In genomic region chr16:43549425-43550089, GRCm38 (mm10) we compare ENCODE assay signal across 11 mouse cellular contexts.
DNase-seq lines count a peak whose midpoint lies in the region; ATAC-seq lines count a peak whose summit lies in the region.
"Had no signal": no experiment of that assay in that cellular context is flagged by ENCODE, and none has a peak within 500 bp of the region (broad histone marks: within the 10 kb centered on the region; RNA-seq: fewer than 3 reads in every experiment).

No protein-coding gene starts in this region.

- peaks cover 4% of the 10 kb centered on the region; the same call in 1 of the 2 replicates for H3K4me1 ChIP-seq in hindbrain, embryonic 11.5 days (replicated peaks; ENCODE audit: control insufficient read depth, insufficient read depth, low read length)
- peaks cover 16% of the 10 kb centered on the region for H3K4me1 ChIP-seq in midbrain, embryonic 14.5 days (ENCODE audit: control insufficient read depth, insufficient read depth, low read length)
- H3K4me1 ChIP-seq: megakaryocyte, embryonic 14.5 days had no signal

- H3K9me3 ChIP-seq in hindbrain, embryonic 11.5 days (ENCODE audit: control insufficient read depth, low read length), result no peaks in the 10 kb centered on the region
- no peaks in the 10 kb centered on the region for H3K9me3 ChIP-seq in midbrain, embryonic 14.5 days (ENCODE audit: control insufficient read depth, low read length)
- H3K9me3 ChIP-seq: G1E; megakaryocyte, embryonic 14.5 days had no signal

- H3K27ac ChIP-seq in hindbrain, embryonic 11.5 days (ENCODE audit: low read depth, low read length), result no peak overlapping the region
- no peak overlapping the region; the same call in 1 of the 2 replicates for H3K27ac ChIP-seq in midbrain, embryonic 14.5 days (replicated peaks; ENCODE audit: low read depth, low read length)

- peak; percentile 67; the same call in 1 of the 2 replicates for ATAC-seq in hindbrain, embryonic 11.5 days (ENCODE audit: low FRiP score)
- no peak for ATAC-seq in midbrain, embryonic 14.5 days (ENCODE audit: low FRiP score, low TSS enrichment)

- no peak overlapping the region for H3K9ac ChIP-seq in hindbrain, embryonic 11.5 days (ENCODE audit: low read depth, low read length)
- no peak overlapping the region for H3K9ac ChIP-seq in midbrain, embryonic 14.5 days (replicated peaks; ENCODE audit: low read length)

- H3K4me3 ChIP-seq in hindbrain, embryonic 11.5 days (ENCODE audit: low read depth, low read length), result no peak overlapping the region
- no peak overlapping the region for H3K4me3 ChIP-seq in midbrain, embryonic 14.5 days (replicated peaks; ENCODE audit: low read depth, low read length)
- H3K4me3 ChIP-seq: megakaryocyte, embryonic 14.5 days had no signal

- WGBS in hindbrain, embryonic 11.5 days, result 53% methylated on average over 9 of the region's 9 CpGs
- WGBS in midbrain, embryonic 14.5 days, result 42% methylated on average over 9 of the region's 9 CpGs

- H3K4me2 ChIP-seq in hindbrain, embryonic 11.5 days (replicated peaks; ENCODE audit: low read depth, low read length), result no peak overlapping the region
- no peak overlapping the region for H3K4me2 ChIP-seq in midbrain, embryonic 14.5 days (ENCODE audit: low read length)

- H3K27me3 ChIP-seq in hindbrain, embryonic 11.5 days (ENCODE audit: control insufficient read depth, insufficient read depth, low read length), result no peaks in the 10 kb centered on the region
- no peaks in the 10 kb centered on the region for H3K27me3 ChIP-seq in midbrain, embryonic 14.5 days (ENCODE audit: control insufficient read depth, insufficient read depth, low read length)

- peak; percentile 25 for DNase-seq in kidney, adult 11 months
- no peak for DNase-seq in kidney, adult 8-10 months
- peak; percentile 12 for DNase-seq in embryo, embryonic 9.5 days (ENCODE audit: extremely low spot score)
- no peak for DNase-seq in hindbrain, embryonic 11.5 days (ENCODE audit: low spot score)
- peak; percentile 42 for DNase-seq in midbrain, embryonic 14.5 days
- DNase-seq in testis, postnatal 14 days (ENCODE audit: low spot score), result no peak
- no peak for DNase-seq in gastrocnemius, postnatal 25 days
- no peak for DNase-seq in cerebellum, adult 8-10 months
- DNase-seq: cerebellum, adult 11 months had no signal

- no peaks in the 10 kb centered on the region for H3K36me3 ChIP-seq in hindbrain, embryonic 11.5 days (ENCODE audit: control insufficient read depth, insufficient read depth, low read length)
- no peaks in the 10 kb centered on the region for H3K36me3 ChIP-seq in midbrain, embryonic 14.5 days (ENCODE audit: control insufficient read depth, insufficient read depth, low read length)
- H3K36me3 ChIP-seq: G1E had no signal

Comparison
In these comparisons a context has a peak if more than half of its experiments do, and no peak if none do; other contexts are left out.
1. DNase-seq: peak in kidney, adult 11 months (single experiment), embryo, embryonic 9.5 days (single experiment) and midbrain, embryonic 14.5 days (single experiment); none in kidney, adult 8-10 months (0 of 2), hindbrain, embryonic 11.5 days (single experiment), testis, postnatal 14 days (single experiment), gastrocnemius, postnatal 25 days (single experiment) and cerebellum, adult 8-10 months (single experiment).